Mouse (Mus musculus) midbrain, embryonic 14.5 days (tissue): ENCODE results near the gene Catsper1. TPM values are rescaled to one million over a fixed set of nuclear protein-coding genes. Genes with fewer than 3 reads are reported as not detected.
A peak's percentile ranks its signal among the peaks of the same experiment; 100 is the strongest.

Experiments
- ATAC-seq: fragments of 200-750 bp; cut with Nextera tagmentation; 2 replicates; pipeline ENCODE4 v1.8.0; 2017; ENCODE audit warnings: moderate number of reproducible peaks, moderate library complexity; ENCODE audit not compliant: low FRiP score, low TSS enrichment
- DNase-seq: peaks from one replicate; pipeline ENCODE4 v3.0.0-alpha.2; 2015
- H3K27ac ChIP-seq: fragments of 300-500 bp; sonication (generic); replicated peaks from 2 replicates; pipeline ENCODE4 v1.5.1; 2014; ENCODE audit warnings: mild to moderate bottlenecking, low read depth, low read length, moderate library complexity
- H3K27me3 ChIP-seq: fragments of 300-500 bp; sonication (generic); 2 replicates; pipeline ENCODE4 v1.6.1; 2014; ENCODE audit warnings: low read length, control low read depth, mixed read lengths; ENCODE audit not compliant: control insufficient read depth, insufficient read depth
- H3K36me3 ChIP-seq: fragments of 300-500 bp; sonication (generic); 2 replicates; pipeline ENCODE4 v1.6.1; 2014; ENCODE audit warnings: low read length, control low read depth; ENCODE audit not compliant: control insufficient read depth, insufficient read depth
- H3K4me1 ChIP-seq: fragments of 300-500 bp; sonication (generic); 2 replicates; pipeline ENCODE4 v1.6.1; 2014; ENCODE audit warnings: mild to moderate bottlenecking, antibody characterized with exemption, low read length, control low read depth; ENCODE audit not compliant: control insufficient read depth, insufficient read depth
- H3K4me2 ChIP-seq: fragments of 300-500 bp; sonication (generic); 2 replicates; pipeline ENCODE4 v1.6.1; 2014; ENCODE audit warnings: mild to moderate bottlenecking, low read length, moderate library complexity
- H3K4me3 ChIP-seq: fragments of 300-500 bp; sonication (generic); replicated peaks from 2 replicates; pipeline ENCODE4 v1.5.1; 2014; ENCODE audit warnings: low read depth, low read length
- H3K9ac ChIP-seq: fragments of 300-500 bp; sonication (generic); replicated peaks from 2 replicates; pipeline ENCODE4 v1.6.1; 2014; ENCODE audit warnings: mild to moderate bottlenecking, low read length, moderate library complexity
- H3K9me3 ChIP-seq: fragments of 300-500 bp; sonication (generic); 2 replicates; pipeline ENCODE4 v1.6.1; 2016; ENCODE audit warnings: low read length, control low read depth, mixed read lengths; ENCODE audit not compliant: control insufficient read depth
- WGBS: fragments of 180-500 bp; shearing (Covaris S2); extraction: QIAGEN DNeasy Blood & Tissue Kit; methylation state at CpG from one replicate; pipeline ENCODE4 v1.1.7; 2014; 5-methylcytosine and 5-hydroxymethylcytosine counted together
- polyA plus RNA-seq: library from polyadenylated mRNA; unstranded; fragments of >200 nt; fragmentation: Nextera tagmentation; extraction: Ambion mirVana; gene quantifications from 2 replicates; pipeline ENCODE4 v1.2.1, GENCODE M21; 2014

The Catsper1 gene
- polyA plus RNA-seq, 1 experiment from 2014 or later: not detected

- ATAC-seq (peak; percentile 93), DNase-seq (peak; percentile 99)
- Histone ChIP-seq H3K4me3 (peak within 1 kb of the TSS; percentile 96), H3K27me3 (no peaks in the 10 kb centered on the region), H3K4me1 (peaks cover 15% of the 10 kb centered on the region), H3K9me3 (no peaks in the 10 kb centered on the region), H3K9ac (peak within 1 kb of the TSS; percentile 79), H3K36me3 (peaks cover 44% of the 10 kb centered on the region), H3K27ac (peak within 1 kb of the TSS; percentile 91), H3K4me2 (peak within 1 kb of the TSS; percentile 92)
- WGBS: under 1% methylated on average over 87 of the region's 92 CpGs
Measured at GRCm38 (mm10) chr19:5366175-5367052, 30.9 kb downstream of the Catsper1 start, which contains the start of gene Eif1ad. Gene Eif1ad (plus strand): TSS chr19:5366741.

GRCm38 (mm10) chr19:5367053-5367359 lies 31.5 kb downstream of the Catsper1 start, which contains the start of gene Banf1:
Gene Banf1 (minus strand): TSS chr19:5367168.
- Histone ChIP-seq H3K4me1 (peaks cover 15% of the 10 kb centered on the region), H3K27me3 (no peaks in the 10 kb centered on the region), H3K27ac (peak within 1 kb of the TSS; percentile 91), H3K4me2 (peak within 1 kb of the TSS; percentile 92), H3K9ac (peak within 1 kb of the TSS; percentile 79), H3K4me3 (peak within 1 kb of the TSS; percentile 96), H3K9me3 (no peaks in the 10 kb centered on the region), H3K36me3 (peaks cover 50% of the 10 kb centered on the region)
- WGBS: under 1% methylated on average over 33 of the region's 33 CpGs
- ATAC-seq (no peak), DNase-seq (no peak)

- Histone ChIP-seq H3K27ac (peak overlapping the region; percentile 91), H3K9ac (peak overlapping the region; percentile 79), H3K27me3 (no peaks in the 10 kb centered on the region), H3K4me1 (peaks cover 15% of the 10 kb centered on the region), H3K4me3 (peak overlapping the region; percentile 96), H3K4me2 (peak overlapping the region; percentile 92), H3K9me3 (no peaks in the 10 kb centered on the region), H3K36me3 (peaks cover 55% of the 10 kb centered on the region)
- ATAC-seq (no peak), DNase-seq (peak; percentile 8)
- 14% methylated on average over 11 of the region's 11 CpGs for WGBS
Measured at GRCm38 (mm10) chr19:5367455-5367854, 31.9 kb downstream of the Catsper1 start.

DNA sequence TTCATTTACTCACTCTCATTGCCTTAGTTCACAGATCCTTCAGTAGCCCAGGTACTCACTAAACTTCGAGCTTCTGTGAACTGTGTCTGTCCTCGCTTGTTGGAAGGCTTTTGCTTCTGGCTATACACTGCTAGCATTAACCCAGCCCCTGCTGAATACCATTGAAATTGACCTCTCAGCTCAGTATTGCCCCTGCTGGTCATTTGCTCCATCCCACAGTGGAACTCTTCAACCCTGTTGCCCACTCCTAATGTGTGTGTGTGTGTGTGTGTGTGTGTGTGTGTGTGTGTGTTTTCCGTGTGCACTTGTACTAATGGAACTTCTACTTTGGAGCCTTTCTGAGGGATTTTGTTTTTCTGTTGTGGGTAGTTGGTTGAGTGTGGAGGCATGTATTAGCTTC lies 35.4 kb downstream of the Catsper1 start:
- DNase-seq (no peak), ATAC-seq (no peak)
- H3K27ac ChIP-seq: no peak overlapping the region
- WGBS: 90% methylated on average over 3 of the region's 3 CpGs
- no peak overlapping the region for H3K4me3 ChIP-seq
- H3K4me1 ChIP-seq: peaks cover 10% of the 10 kb centered on the region
- H3K27me3 ChIP-seq: no peaks in the 10 kb centered on the region
- no peaks in the 10 kb centered on the region for H3K9me3 ChIP-seq
- no peak overlapping the region for H3K4me2 ChIP-seq
- H3K36me3 ChIP-seq: peaks cover 55% of the 10 kb centered on the region
- no peak overlapping the region for H3K9ac ChIP-seq

DNA sequence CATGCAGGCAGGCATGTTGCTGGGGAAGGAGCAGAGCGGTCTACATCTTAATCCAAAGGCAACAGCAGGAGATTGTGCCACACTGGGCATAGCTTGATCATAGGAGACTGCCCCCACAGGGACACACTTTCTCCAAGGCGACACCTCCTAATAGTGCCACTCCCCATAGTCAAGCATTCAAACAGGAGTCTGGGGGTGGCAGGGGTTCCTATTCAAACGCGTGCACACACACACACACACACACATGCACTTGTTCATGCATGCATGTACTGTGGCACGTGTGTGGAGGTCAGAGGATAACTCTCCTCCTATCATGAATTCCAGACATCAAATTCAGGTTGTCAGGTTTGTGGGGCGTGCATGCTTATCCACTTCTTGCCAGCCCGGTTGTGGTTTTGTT lies 37.2 kb downstream of the Catsper1 start:
- H3K27ac ChIP-seq: no peak overlapping the region
- no peak overlapping the region for H3K9ac ChIP-seq
- H3K4me3 ChIP-seq: no peak overlapping the region
- ATAC-seq: no peak
- H3K4me2 ChIP-seq: no peak overlapping the region
- peaks cover 7% of the 10 kb centered on the region for H3K4me1 ChIP-seq
- H3K27me3 ChIP-seq: no peaks in the 10 kb centered on the region
- no peak for DNase-seq
- peaks cover 71% of the 10 kb centered on the region for H3K36me3 ChIP-seq
- WGBS: 94% methylated on average over 7 of the region's 7 CpGs
- no peaks in the 10 kb centered on the region for H3K9me3 ChIP-seq

- H3K4me1 ChIP-seq: no peaks in the 10 kb centered on the region
- no peaks in the 10 kb centered on the region for H3K9me3 ChIP-seq
- no peak overlapping the region for H3K9ac ChIP-seq
- DNase-seq (no peak), ATAC-seq (no peak)
- WGBS: 86% methylated on average over 4 of the region's 4 CpGs
- H3K27me3 ChIP-seq: no peaks in the 10 kb centered on the region
- no peak overlapping the region for H3K4me3 ChIP-seq
- H3K27ac ChIP-seq: no peak overlapping the region
- peaks cover 75% of the 10 kb centered on the region for H3K36me3 ChIP-seq
- H3K4me2 ChIP-seq: no peak overlapping the region
Measured at GRCm38 (mm10) chr19:5374177-5374576, 38.6 kb downstream of the Catsper1 start.

DNA sequence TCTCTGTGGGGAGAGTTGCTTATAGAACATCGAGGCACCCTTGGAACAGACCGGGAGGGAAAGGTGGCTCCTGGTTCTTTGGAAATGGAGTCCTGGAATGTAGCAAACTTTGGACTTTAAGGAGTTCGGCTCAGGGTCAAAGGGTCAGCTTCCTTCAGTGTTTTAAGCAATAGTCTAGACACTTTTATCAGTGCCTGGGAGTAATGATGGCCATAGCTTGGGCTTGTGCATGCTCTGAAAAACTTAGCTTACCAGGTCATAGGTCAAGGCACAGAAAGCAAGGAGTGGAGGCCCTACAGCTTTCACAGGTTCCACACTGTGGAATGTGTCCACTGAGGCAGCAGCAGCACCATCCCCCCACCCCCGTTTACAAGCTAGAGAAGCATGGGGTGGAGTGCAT lies 39.2 kb downstream of the Catsper1 start:
- Histone ChIP-seq H3K4me3 (no peak overlapping the region), H3K36me3 (peaks cover 76% of the 10 kb centered on the region)
- 85% methylated on average over 4 of the region's 4 CpGs for WGBS

GRCm38 (mm10) chr19:5377446-5377845 lies 41.9 kb downstream of the Catsper1 start:
- H3K27ac ChIP-seq: no peak overlapping the region
- no peak overlapping the region for H3K4me2 ChIP-seq
- 93% methylated on average over 1 of the region's 1 CpGs for WGBS
- no peak overlapping the region for H3K4me3 ChIP-seq
- no peak for ATAC-seq
- no peak for DNase-seq
- H3K36me3 ChIP-seq: peaks cover 78% of the 10 kb centered on the region
- no peaks in the 10 kb centered on the region for H3K27me3 ChIP-seq
- H3K9me3 ChIP-seq: no peaks in the 10 kb centered on the region
- H3K9ac ChIP-seq: no peak overlapping the region
- H3K4me1 ChIP-seq: no peaks in the 10 kb centered on the region

More for the DNA sequence above, 39.2 kb downstream of the Catsper1 start:
- no peaks in the 10 kb centered on the region for H3K4me1 ChIP-seq
- no peak for ATAC-seq
- H3K9ac ChIP-seq: no peak overlapping the region
- H3K27me3 ChIP-seq: no peaks in the 10 kb centered on the region
- H3K27ac ChIP-seq: no peak overlapping the region
- no peak overlapping the region for H3K4me2 ChIP-seq
- no peak for DNase-seq
- H3K9me3 ChIP-seq: no peaks in the 10 kb centered on the region

DNA sequence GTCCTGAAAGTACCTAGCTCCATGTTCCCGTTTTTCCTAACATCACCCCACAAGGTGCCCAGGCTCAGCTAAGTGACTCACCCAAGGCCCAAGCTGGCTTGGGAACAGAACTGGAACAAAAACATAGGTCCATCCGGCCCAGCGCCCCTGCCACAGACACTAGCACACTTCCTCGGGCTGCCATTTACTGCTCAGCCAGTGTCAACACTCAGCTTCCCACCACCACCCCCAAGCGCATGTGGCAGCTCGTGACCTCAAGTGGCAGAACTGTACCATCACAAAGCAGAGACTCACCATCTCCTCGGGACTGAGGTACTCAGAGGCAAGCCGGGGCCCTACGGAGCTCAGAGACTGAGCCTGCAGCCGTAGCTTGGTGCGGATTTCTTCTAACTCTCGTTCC lies 47.8 kb downstream of the Catsper1 start:
- Histone ChIP-seq H3K9ac (no peak overlapping the region), H3K4me1 (peaks cover 12% of the 10 kb centered on the region), H3K4me2 (no peak overlapping the region), H3K9me3 (no peaks in the 10 kb centered on the region), H3K4me3 (no peak overlapping the region), H3K27ac (no peak overlapping the region), H3K36me3 (peaks cover 75% of the 10 kb centered on the region), H3K27me3 (no peaks in the 10 kb centered on the region)
- 94% methylated on average over 12 of the region's 12 CpGs for WGBS
- ATAC-seq (no peak), DNase-seq (no peak)
